Mouse (Mus musculus) limb, embryonic 10.5 days (tissue): ENCODE measurements around the gene Rftn2. TPM values are rescaled to one million over a fixed set of nuclear protein-coding genes. Genes with fewer than 3 reads are reported as not detected.

Experiments used
- DNase-seq: peaks from one replicate; pipeline ENCODE4 v3.0.0-alpha.2; 2017; ENCODE audit warnings: low spot score
- H3K27ac ChIP-seq: fragments of 300-500 bp; sonication (generic); 2 replicates; pipeline ENCODE4 v1.5.1; 2016; ENCODE audit warnings: mild to moderate bottlenecking
- H3K27me3 ChIP-seq: fragments of 300-500 bp; sonication (generic); 2 replicates; pipeline ENCODE4 v1.6.1; 2016; ENCODE audit warnings: low read depth, mild to moderate bottlenecking; ENCODE audit not compliant: poor library complexity, severe bottlenecking
- H3K36me3 ChIP-seq: fragments of 300-500 bp; sonication (generic); 2 replicates; pipeline ENCODE4 v1.6.1; 2016; ENCODE audit warnings: mild to moderate bottlenecking, moderate library complexity
- H3K4me1 ChIP-seq: fragments of 300-500 bp; sonication (generic); 2 replicates; pipeline ENCODE4 v1.6.1; 2016
- H3K4me3 ChIP-seq: fragments of 300-500 bp; sonication (generic); 2 replicates; pipeline ENCODE4 v1.5.1; 2016; ENCODE audit warnings: mild to moderate bottlenecking, moderate library complexity
- H3K9me3 ChIP-seq: fragments of 300-500 bp; sonication (generic); replicated peaks from 2 replicates; pipeline ENCODE4 v1.6.1; 2016; ENCODE audit warnings: mild to moderate bottlenecking
- WGBS: fragments of 180-500 bp; shearing (Covaris S2); methylation state at CpG from one replicate; pipeline ENCODE4 v1.1.7; 2016; 5-methylcytosine and 5-hydroxymethylcytosine counted together
- polyA plus RNA-seq: library from polyadenylated mRNA; unstranded; fragments of >200 nt; fragmentation: Nextera tagmentation; extraction: Ambion mirVana; gene quantifications from 2 replicates; pipeline ENCODE4 v1.2.1, GENCODE M21; 2016

Rftn2 gene
- 13.4 and 25.4 TPM in 2 replicates for polyA plus RNA-seq

DNA sequence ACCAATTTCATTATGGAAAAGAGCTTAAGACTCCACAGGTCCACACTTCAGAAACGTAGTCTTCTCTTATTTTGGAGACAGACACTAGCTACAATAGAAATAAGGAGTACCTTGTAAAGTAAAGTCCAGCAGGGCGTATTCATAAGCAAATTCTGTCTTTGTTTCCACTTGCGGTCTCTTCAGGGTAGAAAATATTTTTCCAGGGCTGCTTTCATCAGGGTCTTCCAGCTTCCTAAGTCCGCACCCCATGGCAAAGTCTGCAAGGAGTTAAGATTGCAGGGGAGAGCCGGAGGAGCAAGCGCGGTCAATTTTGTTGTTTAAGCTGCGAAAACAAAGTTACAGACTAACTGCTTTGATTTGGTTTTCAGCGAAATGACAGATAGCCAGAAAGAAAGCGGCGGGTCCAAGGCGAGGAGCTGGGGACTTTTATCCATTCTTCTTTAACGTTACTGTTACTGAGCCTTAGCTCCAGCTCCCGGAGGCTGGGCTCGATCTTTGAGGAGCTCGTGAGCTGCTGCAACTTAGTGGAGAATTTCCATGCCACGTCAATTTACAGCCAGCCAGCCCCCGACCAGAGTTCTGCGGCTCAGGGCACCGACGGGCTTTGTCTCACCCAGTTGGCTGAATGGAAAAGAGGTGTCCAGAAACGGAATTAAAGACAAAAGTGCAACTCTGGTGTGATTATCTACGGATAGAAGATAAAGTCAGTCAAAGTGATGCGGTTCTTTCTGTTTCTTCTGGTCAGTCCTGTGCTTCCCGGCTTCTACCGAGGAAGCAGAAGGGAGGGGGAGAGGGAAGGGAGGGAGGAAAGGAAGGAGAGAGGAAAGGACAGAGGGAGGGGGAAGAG is at the start of gene Rftn2:
TSS of gene Rftn2 (minus strand) at position 772 of the 847 bp plus-strand sequence.
- DNase-seq = peak; percentile 70
- Histone ChIP-seq H3K4me3 (peak within 1 kb of the TSS; percentile 62), H3K27me3 (no peaks in the 10 kb centered on the region), H3K4me1 (peaks cover 26% of the 10 kb centered on the region), H3K9me3 (no peaks in the 10 kb centered on the region), H3K36me3 (no peaks in the 10 kb centered on the region; the same call in 1 of the 2 replicates), H3K27ac (peak within 1 kb of the TSS; percentile 92)
- WGBS = 3% methylated on average over 26 of the region's 26 CpGs

DNA sequence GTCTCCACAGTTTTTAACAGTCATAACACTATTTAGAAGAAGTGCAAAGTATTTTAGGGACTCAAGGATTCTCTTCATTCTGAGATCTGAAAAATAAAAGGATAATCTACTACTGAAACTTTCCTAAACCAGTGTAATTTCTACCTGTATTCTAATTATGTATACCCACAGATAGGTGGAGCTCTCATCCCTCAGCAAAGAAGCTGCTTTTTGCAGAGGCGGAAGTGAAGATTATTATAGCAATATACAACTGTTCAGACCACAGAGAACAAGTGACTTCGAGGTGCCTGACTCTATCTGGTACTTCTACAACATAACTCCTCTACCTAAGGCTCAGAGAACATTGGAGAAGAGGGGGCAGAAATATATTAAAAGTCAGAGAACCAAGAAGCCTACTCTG is 38.9 kb upstream of the Rftn2 start:
- H3K9me3 ChIP-seq = no peaks in the 10 kb centered on the region
- no peaks in the 10 kb centered on the region for H3K36me3 ChIP-seq
- H3K4me1 ChIP-seq = no peaks in the 10 kb centered on the region
- WGBS = 72% methylated on average over 2 of the region's 2 CpGs
- no peak for DNase-seq
- no peaks in the 10 kb centered on the region for H3K27me3 ChIP-seq
- no peak overlapping the region for H3K4me3 ChIP-seq
- no peak overlapping the region for H3K27ac ChIP-seq

DNA sequence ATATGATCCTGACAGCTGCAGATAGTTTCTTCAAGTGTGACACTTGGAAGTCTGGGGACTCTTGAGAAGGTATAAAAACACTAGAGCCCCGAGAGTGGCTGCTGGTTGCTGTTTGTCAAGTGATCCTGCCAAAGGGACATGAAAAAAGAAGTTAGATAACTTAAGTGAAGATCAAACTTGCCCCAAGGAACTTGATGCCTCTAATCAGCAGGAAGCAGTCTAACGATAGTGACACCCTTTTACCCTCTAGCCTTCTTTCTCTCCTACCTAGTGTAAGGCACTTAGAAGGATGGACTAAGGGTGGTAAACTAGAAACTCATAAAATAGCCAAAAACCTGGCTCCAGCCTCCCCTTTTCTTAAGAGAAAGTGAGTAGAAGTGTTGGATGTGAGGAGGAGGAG is 37.8 kb upstream of the Rftn2 start:
- DNase-seq = no peak
- Histone ChIP-seq H3K9me3 (no peaks in the 10 kb centered on the region), H3K27ac (no peak overlapping the region), H3K36me3 (no peaks in the 10 kb centered on the region), H3K4me3 (no peak overlapping the region), H3K4me1 (no peaks in the 10 kb centered on the region), H3K27me3 (no peaks in the 10 kb centered on the region)
- 53% methylated on average over 2 of the region's 2 CpGs for WGBS

DNA sequence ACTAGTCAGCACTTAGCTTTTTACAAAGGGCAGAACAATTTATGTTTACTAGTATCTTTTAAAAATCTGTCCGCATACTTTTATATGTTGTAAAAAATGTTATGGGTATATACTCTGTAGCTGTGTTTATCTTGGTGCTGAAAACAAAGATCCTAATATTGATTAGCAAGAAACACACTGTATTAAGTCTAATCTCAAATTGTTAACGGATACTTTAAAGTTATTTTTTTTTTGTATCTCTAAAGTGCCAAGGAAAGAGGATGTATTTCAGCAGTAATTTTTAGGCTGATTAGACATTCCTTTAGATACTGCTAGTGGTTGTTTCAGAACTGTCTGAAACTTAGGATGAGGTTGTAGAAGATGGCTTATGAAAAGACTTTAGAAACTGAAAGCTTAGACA is 19.8 kb upstream of the Rftn2 start:
- no peak for DNase-seq
- 90% methylated on average over 2 of the region's 2 CpGs for WGBS
- Histone ChIP-seq H3K27ac (no peak overlapping the region), H3K4me1 (no peaks in the 10 kb centered on the region), H3K36me3 (0 out of 2 replicates have a peak, but pooled peaks cover 2% of the 10 kb centered on the region), H3K4me3 (no peak overlapping the region), H3K27me3 (no peaks in the 10 kb centered on the region), H3K9me3 (no peaks in the 10 kb centered on the region)

DNA sequence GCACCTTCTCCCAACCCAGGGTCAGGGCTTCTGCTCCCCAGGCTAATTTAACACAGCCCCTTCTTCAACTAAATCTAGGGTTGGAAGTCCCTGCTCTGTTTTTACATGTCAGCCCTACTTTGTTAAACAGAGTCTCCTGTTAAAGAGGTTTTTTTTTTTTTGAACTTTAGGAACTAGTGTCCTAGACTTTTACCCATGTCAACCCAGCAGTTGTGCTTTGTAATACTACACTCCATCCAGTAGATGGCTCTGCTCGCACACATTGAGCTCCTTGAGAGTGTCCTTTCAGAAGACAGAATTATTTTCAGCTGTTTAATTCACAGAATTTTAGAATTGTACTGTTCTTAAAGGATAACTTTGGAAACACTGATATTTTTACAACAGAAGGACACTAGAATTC is 12.7 kb upstream of the Rftn2 start:
- Histone ChIP-seq H3K27ac (no peak overlapping the region), H3K4me1 (peaks cover 36% of the 10 kb centered on the region), H3K9me3 (no peaks in the 10 kb centered on the region), H3K4me3 (peak overlapping the region; percentile 90), H3K27me3 (no peaks in the 10 kb centered on the region), H3K36me3 (0 out of 2 replicates have a peak, but pooled peaks cover 7% of the 10 kb centered on the region)
- 4% methylated on average over 1 of the region's 1 CpGs for WGBS
- DNase-seq = no peak

DNA sequence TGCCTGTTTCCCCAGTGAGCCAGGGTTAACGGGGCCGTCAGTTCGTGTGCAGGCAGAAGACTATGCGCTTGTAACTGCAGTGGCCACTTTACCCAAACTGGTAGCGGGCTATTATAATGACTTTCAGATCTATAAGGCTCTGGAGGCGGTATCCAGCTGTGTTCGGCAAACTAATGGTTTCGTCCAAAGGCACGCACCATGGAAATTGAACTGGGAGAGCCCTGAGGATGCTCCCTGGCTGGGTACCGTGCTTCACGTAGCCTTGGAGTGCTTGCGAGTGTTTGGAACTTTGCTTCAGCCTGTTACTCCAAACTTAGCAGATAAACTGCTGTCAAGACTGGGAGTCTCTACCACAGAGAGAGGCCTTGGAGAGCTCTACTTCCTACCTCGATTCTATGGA is 11.9 kb upstream of the Rftn2 start:
- no peak for DNase-seq
- H3K9me3 ChIP-seq = no peaks in the 10 kb centered on the region
- 38% methylated on average over 13 of the region's 13 CpGs for WGBS
- peak overlapping the region; percentile 90 for H3K4me3 ChIP-seq
- H3K27me3 ChIP-seq = no peaks in the 10 kb centered on the region
- H3K4me1 ChIP-seq = peaks cover 36% of the 10 kb centered on the region
- H3K27ac ChIP-seq = 0 out of 2 replicates have a peak overlapping the region, but pooled peaks have one; percentile 83
- 0 out of 2 replicates have a peak, but pooled peaks cover 7% of the 10 kb centered on the region for H3K36me3 ChIP-seq

DNA sequence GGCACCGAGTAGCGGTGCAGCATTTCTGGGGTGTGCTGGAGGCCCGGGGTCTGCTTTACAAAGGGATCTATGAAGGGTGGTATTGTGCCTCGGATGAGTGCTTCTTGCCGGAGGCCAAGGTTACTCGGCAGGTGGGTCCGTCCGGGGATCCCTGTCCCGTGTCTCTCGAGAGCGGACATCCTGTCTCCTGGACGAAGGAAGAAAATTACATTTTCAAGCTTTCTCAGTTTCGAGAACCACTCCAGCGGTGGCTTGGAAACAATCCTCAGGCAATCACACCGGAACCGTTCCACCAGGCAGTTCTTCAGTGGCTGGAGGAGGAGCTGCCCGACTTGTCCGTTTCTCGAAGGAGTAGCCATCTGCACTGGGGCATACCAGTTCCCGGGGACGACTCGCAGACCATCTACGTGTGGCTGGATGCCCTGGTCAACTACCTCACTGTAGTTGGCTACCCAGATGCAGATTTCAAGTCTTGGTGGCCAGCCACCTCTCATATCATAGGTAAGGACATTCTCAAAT is 11.1 kb upstream of the Rftn2 start:
- H3K27me3 ChIP-seq = no peaks in the 10 kb centered on the region
- no peaks in the 10 kb centered on the region for H3K9me3 ChIP-seq
- H3K4me1 ChIP-seq = peaks cover 36% of the 10 kb centered on the region
- WGBS = under 1% methylated on average over 23 of the region's 23 CpGs
- 0 out of 2 replicates have a peak, but pooled peaks cover 5% of the 10 kb centered on the region for H3K36me3 ChIP-seq
- no peak for DNase-seq
- peak overlapping the region; percentile 83 for H3K27ac ChIP-seq
- H3K4me3 ChIP-seq = peak overlapping the region; percentile 90

DNA sequence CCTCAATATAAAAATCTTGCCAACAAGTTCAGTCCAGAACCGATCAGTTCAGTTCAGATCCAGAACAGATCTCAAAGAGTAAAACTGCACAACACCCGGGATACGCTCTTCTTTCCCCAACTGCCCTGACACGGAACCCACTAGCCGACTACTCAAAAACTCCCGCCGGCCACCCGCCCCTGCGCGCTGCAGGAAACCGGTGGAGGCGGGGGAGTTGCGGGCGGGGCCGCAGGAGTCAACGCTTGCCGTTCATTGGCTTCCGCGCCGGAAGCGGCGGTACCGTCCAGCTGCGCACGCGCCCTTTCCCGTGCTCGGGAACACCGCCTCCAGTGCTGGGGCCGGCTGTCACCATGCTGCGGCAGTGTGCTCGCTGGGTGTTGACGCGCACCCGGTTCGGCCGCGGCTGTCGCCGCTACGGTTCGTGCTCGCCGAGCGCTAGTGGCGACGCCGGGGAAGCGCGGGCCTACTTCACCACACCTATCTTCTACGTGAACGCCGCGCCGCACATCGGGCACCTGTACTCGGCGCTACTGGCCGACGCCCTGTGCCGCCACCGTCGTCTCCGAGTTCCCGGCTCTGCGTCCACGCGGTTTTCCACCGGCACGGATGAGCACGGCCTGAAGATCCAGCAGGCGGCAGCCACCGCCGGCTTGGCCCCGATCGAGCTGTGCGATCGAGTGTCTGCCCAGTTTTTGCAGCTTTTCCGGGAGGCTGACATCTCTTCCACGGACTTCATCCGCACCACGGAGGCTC is 10.5 kb upstream of the Rftn2 start, which contains the start of gene Mars2:
TSS of gene Mars2 (plus strand) at position 288 of the 753 bp plus-strand sequence.
- peak within 1 kb of the TSS; percentile 90 for H3K4me3 ChIP-seq
- no peaks in the 10 kb centered on the region for H3K27me3 ChIP-seq
- peak; percentile 96 for DNase-seq
- H3K27ac ChIP-seq = peak within 1 kb of the TSS; percentile 83
- H3K9me3 ChIP-seq = no peaks in the 10 kb centered on the region
- H3K36me3 ChIP-seq = 0 out of 2 replicates have a peak, but pooled peaks cover 5% of the 10 kb centered on the region
- under 1% methylated on average over 82 of the region's 82 CpGs for WGBS
- H3K4me1 ChIP-seq = peaks cover 36% of the 10 kb centered on the region

DNA sequence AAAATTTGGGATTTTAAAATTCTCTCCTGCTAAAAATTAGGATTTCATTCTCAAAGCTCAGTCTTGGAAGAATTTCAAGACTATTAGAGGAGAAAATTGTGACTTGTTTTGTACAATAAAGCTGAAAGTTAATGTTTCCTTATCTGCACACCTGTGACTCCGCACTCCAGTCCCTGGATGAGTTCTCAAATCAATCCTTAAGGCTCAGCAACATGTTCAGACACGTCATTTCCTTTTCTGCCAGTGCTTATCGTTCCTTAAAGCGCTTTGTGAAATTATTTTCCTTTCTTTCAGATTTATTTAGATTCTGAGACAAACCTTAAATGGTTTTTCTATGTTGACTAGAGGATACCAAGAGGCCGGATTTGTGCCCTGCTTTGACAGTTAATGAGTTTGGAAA is 9.9 kb upstream of the Rftn2 start:
- Histone ChIP-seq H3K27me3 (no peaks in the 10 kb centered on the region), H3K9me3 (no peaks in the 10 kb centered on the region), H3K4me3 (peak overlapping the region; percentile 90), H3K36me3 (0 out of 2 replicates have a peak, but pooled peaks cover 5% of the 10 kb centered on the region), H3K27ac (peak overlapping the region; percentile 83), H3K4me1 (peaks cover 36% of the 10 kb centered on the region)
- no peak for DNase-seq
- 45% methylated on average over 5 of the region's 5 CpGs for WGBS

DNA sequence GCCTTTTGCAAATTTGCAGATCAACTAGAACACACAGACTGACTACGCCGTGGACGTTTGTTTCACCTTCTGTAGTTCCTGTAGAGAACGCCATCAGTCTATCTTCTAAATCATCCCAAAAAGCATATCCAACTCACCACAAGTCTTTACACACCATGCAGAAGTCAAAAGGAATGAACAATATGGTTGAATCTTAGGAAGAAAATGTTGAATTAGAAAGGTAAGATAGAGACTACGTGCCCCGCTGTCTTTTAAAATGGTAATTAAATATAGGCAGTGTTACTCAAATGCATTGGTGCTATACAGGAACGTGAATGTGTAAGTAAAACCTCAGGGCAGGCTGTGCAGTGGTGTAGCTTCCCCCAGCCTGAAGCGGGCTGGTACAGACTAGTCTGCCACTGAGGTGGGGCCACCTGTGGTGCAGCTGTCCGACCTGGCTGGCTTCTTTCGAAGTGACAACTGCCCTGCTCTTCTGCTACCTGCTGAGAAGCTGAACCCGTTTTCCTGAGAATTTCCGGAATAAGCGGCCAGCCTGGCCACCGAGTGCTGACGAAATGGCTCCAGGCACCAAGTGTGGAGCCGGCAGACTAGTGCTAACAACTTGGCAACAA is 8.4 kb upstream of the Rftn2 start:
- WGBS = 60% methylated on average over 16 of the region's 16 CpGs

DNA sequence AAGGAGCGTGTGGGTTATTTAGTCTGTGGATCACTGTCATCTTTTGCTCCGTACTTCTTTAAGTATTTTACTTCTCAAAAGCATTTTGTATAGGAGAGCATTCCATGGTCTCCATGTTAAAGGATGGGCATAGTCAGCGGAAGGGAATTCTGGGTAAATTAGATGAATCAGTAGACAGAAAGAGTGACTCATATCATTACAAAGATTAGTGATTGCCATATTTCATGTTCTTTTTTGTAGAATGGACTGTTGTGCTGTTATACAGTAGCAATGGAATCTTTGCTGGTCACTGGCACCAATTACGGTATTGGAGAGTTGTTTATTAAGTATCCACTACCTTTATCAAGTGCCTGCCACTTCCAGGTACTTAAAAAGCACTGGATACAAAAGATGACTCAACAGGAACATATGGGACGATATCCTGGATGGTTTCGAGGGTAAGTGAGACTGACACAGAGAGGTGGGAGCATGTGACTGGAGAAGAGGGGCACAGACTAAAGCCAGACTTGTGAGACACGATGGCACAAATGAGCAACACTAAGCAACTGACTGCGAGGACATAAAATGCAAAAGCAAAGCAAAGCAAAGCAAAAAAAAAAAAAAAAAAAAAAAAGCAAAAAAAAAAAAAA is 1.8 kb upstream of the Rftn2 start:
- 87% methylated on average over 8 of the region's 8 CpGs for WGBS
- peaks cover 21% of the 10 kb centered on the region for H3K4me1 ChIP-seq

More for the DNA sequence above, 8.4 kb upstream of the Rftn2 start:
- peaks cover 28% of the 10 kb centered on the region for H3K4me1 ChIP-seq
- no peaks in the 10 kb centered on the region for H3K9me3 ChIP-seq
- H3K27ac ChIP-seq = no peak overlapping the region
- DNase-seq = no peak
- no peak overlapping the region for H3K4me3 ChIP-seq
- H3K36me3 ChIP-seq = no peaks in the 10 kb centered on the region
- no peaks in the 10 kb centered on the region for H3K27me3 ChIP-seq

DNA sequence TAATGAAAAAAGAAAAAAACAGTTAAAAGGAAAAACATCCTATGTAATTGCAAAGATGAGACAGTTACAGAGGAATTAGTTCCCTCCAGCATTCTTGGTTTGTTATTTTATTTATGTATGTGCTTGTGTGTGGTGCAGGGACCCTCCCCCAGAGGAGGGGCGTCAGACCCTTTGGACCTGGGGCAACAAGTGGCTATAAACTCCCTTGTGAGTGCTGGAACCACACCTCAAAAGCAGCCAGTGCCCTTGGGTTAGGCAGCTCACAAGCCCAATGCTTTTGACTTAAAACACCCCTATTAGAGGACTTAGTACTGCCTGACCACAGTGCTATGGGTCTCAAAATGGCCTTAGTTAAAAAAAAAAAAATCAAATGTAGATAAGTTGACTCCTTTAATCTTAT is 794 bp upstream of the Rftn2 start:
- WGBS = 35% methylated on average over 1 of the region's 1 CpGs
- no peak overlapping the region for H3K4me3 ChIP-seq
- no peak for DNase-seq

More for the DNA sequence above, 1.8 kb upstream of the Rftn2 start:
- no peak overlapping the region for H3K27ac ChIP-seq
- no peaks in the 10 kb centered on the region for H3K9me3 ChIP-seq
- H3K27me3 ChIP-seq = no peaks in the 10 kb centered on the region
- H3K4me3 ChIP-seq = no peak overlapping the region
- DNase-seq = no peak
- no peaks in the 10 kb centered on the region for H3K36me3 ChIP-seq

More for the DNA sequence above, 794 bp upstream of the Rftn2 start:
- Histone ChIP-seq H3K27me3 (no peaks in the 10 kb centered on the region), H3K36me3 (no peaks in the 10 kb centered on the region; the same call in 1 of the 2 replicates), H3K4me1 (peaks cover 26% of the 10 kb centered on the region), H3K9me3 (no peaks in the 10 kb centered on the region), H3K27ac (no peak overlapping the region)
